Mouse (Mus musculus): ENCODE results near the gene Alkal2. TPM values are rescaled to one million over a fixed set of nuclear protein-coding genes. Genes with fewer than 3 reads are reported as not detected.

Alkal2 gene
- polyA plus RNA-seq, 1 experiment from 2014 or later = not detected

- H3K9me3 ChIP-seq (ENCODE audit: control insufficient read depth, low read length) = no peaks in the 10 kb centered on the region
- H3K27ac ChIP-seq (ENCODE audit: low read depth, low read length) = no peak overlapping the region
- H3K4me2 ChIP-seq (ENCODE audit: low read depth) = peak overlapping the region; percentile 86
- ATAC-seq (ENCODE audit: insufficient read depth, low FRiP score, low TSS enrichment) = no peak; the same call in 1 of the 2 replicates
- peak overlapping the region; percentile 74 for H3K4me3 ChIP-seq (ENCODE audit: low read depth, low read length)
- peak; percentile 13 for DNase-seq (ENCODE audit: low spot score)
- 20% methylated on average over 8 of the region's 8 CpGs for WGBS
- H3K4me1 ChIP-seq (ENCODE audit: control insufficient read depth, insufficient read depth, low read length) = peaks cover 6% of the 10 kb centered on the region
- peak overlapping the region; percentile 73 for H3K9ac ChIP-seq (ENCODE audit: low read length)
- no peaks in the 10 kb centered on the region for H3K27me3 ChIP-seq (ENCODE audit: control insufficient read depth, insufficient read depth, low read length)
- no peaks in the 10 kb centered on the region for H3K36me3 ChIP-seq (ENCODE audit: control insufficient read depth, insufficient read depth, low read length)
These were observed 26.7 kb downstream of the Alkal2 start for GRCm38 (mm10) chr12:30910860-30911259.

GRCm38 (mm10) chr12:30911261-30912047 lies 27.3 kb downstream of the Alkal2 start, which contains the start of the genes Acp1 and Sh3yl1:
TSS of gene Acp1 (minus strand) at chr12:30911589.
TSS of gene Sh3yl1 (plus strand) at chr12:30911668.
- Histone ChIP-seq H3K27ac (ENCODE audit: low read depth, low read length) (no peak within 1 kb of the TSS), H3K9me3 (ENCODE audit: control insufficient read depth, low read length) (no peaks in the 10 kb centered on the region), H3K9ac (ENCODE audit: low read length) (peak within 1 kb of the TSS; percentile 73), H3K27me3 (ENCODE audit: control insufficient read depth, insufficient read depth, low read length) (no peaks in the 10 kb centered on the region), H3K4me3 (ENCODE audit: low read depth, low read length) (peak within 1 kb of the TSS; percentile 74), H3K4me1 (ENCODE audit: control insufficient read depth, insufficient read depth, low read length) (peaks cover 6% of the 10 kb centered on the region), H3K4me2 (ENCODE audit: low read depth) (peak within 1 kb of the TSS; percentile 86), H3K36me3 (ENCODE audit: control insufficient read depth, insufficient read depth, low read length) (no peaks in the 10 kb centered on the region)
- DNase-seq (ENCODE audit: low spot score) = peak; percentile 96
- ATAC-seq (ENCODE audit: insufficient read depth, low FRiP score, low TSS enrichment) = peak; percentile 96
- under 1% methylated on average over 51 of the region's 52 CpGs for WGBS

GRCm38 (mm10) chr12:30912048-30912381 lies 27.9 kb downstream of the Alkal2 start:
- Histone ChIP-seq H3K27ac (ENCODE audit: low read depth, low read length) (no peak overlapping the region), H3K36me3 (ENCODE audit: control insufficient read depth, insufficient read depth, low read length) (no peaks in the 10 kb centered on the region)
- DNase-seq (ENCODE audit: low spot score) = no peak

GRCm38 (mm10) chr12:30912840-30913239 lies 28.7 kb downstream of the Alkal2 start:
- H3K36me3 ChIP-seq (ENCODE audit: control insufficient read depth, insufficient read depth, low read length) = no peaks in the 10 kb centered on the region
- H3K27me3 ChIP-seq (ENCODE audit: control insufficient read depth, insufficient read depth, low read length) = no peaks in the 10 kb centered on the region
- H3K4me2 ChIP-seq (ENCODE audit: low read depth) = peak overlapping the region; percentile 86; the same call in 1 of the 2 replicates
- H3K4me3 ChIP-seq (ENCODE audit: low read depth, low read length) = peak overlapping the region; percentile 74; the same call in 1 of the 2 replicates
- no peaks in the 10 kb centered on the region for H3K9me3 ChIP-seq (ENCODE audit: control insufficient read depth, low read length)
- DNase-seq (ENCODE audit: low spot score) = no peak
- no peak overlapping the region for H3K27ac ChIP-seq (ENCODE audit: low read depth, low read length)
- peaks cover 6% of the 10 kb centered on the region for H3K4me1 ChIP-seq (ENCODE audit: control insufficient read depth, insufficient read depth, low read length)
- ATAC-seq (ENCODE audit: insufficient read depth, low FRiP score, low TSS enrichment) = no peak
- 65% methylated on average over 3 of the region's 3 CpGs for WGBS
- no peak overlapping the region for H3K9ac ChIP-seq (ENCODE audit: low read length)

More at GRCm38 (mm10) chr12:30912048-30912381, 27.9 kb downstream of the Alkal2 start:
- H3K4me3 ChIP-seq (ENCODE audit: low read depth, low read length) = peak overlapping the region; percentile 74
- WGBS = 0% methylated on average over 18 of the region's 19 CpGs
- peaks cover 6% of the 10 kb centered on the region for H3K4me1 ChIP-seq (ENCODE audit: control insufficient read depth, insufficient read depth, low read length)
- peak overlapping the region; percentile 73 for H3K9ac ChIP-seq (ENCODE audit: low read length)
- peak; percentile 76 for ATAC-seq (ENCODE audit: insufficient read depth, low FRiP score, low TSS enrichment)
- H3K4me2 ChIP-seq (ENCODE audit: low read depth) = peak overlapping the region; percentile 86
- H3K27me3 ChIP-seq (ENCODE audit: control insufficient read depth, insufficient read depth, low read length) = no peaks in the 10 kb centered on the region
- no peaks in the 10 kb centered on the region for H3K9me3 ChIP-seq (ENCODE audit: control insufficient read depth, low read length)

DNA sequence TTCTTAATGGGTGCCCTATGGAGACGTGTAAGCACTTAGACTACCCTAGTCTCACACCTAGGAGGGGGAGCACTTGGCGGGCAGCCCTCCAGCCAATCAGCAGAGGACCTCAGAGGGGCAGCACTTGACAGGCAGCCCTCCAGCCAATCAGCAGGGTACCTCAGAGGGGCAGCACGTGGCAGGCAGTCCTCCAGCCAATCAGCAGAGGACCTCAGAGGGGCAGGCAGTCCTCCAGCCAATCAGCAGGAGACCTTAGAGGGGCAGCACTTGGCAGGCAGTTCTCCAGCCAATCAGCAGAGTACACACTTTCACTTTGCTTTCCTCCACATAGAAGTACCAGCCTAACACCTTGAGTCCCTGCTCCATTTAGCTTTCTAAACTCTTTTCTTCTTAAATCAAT lies 38.3 kb downstream of the Alkal2 start:
- Histone ChIP-seq H3K9ac (ENCODE audit: low read length) (no peak overlapping the region), H3K9me3 (ENCODE audit: control insufficient read depth, low read length) (no peaks in the 10 kb centered on the region), H3K27me3 (ENCODE audit: control insufficient read depth, insufficient read depth, low read length) (no peaks in the 10 kb centered on the region), H3K36me3 (ENCODE audit: control insufficient read depth, insufficient read depth, low read length) (no peaks in the 10 kb centered on the region), H3K4me3 (ENCODE audit: low read depth, low read length) (no peak overlapping the region), H3K27ac (ENCODE audit: low read depth, low read length) (no peak overlapping the region), H3K4me2 (ENCODE audit: low read depth) (no peak overlapping the region), H3K4me1 (ENCODE audit: control insufficient read depth, insufficient read depth, low read length) (no peaks in the 10 kb centered on the region)
- ATAC-seq (ENCODE audit: insufficient read depth, low FRiP score, low TSS enrichment) (no peak), DNase-seq (ENCODE audit: low spot score) (no peak)
- 91% methylated on average over 3 of the region's 3 CpGs for WGBS

GRCm38 (mm10) chr12:30928182-30928581 lies 44.1 kb downstream of the Alkal2 start:
- 93% methylated on average over 6 of the region's 6 CpGs for WGBS

DNA sequence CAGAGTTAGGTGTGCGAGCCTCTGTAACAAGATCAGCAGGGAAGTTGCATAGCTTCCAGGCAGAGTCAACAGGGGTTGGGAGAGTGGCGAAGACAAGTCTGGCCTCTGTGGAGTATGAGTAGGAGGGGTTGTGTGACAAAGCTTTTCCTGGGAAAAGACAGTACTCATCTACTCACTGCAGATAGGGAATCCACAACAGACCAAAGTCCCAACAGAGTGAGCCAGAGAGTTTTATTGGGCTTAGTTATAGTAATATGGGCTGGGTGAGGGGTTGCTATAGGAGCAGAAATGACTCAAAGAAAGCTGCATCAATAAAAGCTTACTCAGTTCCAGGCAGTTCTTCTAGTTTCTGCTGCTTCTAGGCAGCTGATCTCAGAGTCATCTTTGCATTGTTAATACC lies 49.2 kb downstream of the Alkal2 start:
- 87% methylated on average over 2 of the region's 2 CpGs for WGBS

More at GRCm38 (mm10) chr12:30928182-30928581, 44.1 kb downstream of the Alkal2 start:
- ATAC-seq (ENCODE audit: insufficient read depth, low FRiP score, low TSS enrichment) (no peak), DNase-seq (ENCODE audit: low spot score) (no peak)
- no peaks in the 10 kb centered on the region for H3K9me3 ChIP-seq (ENCODE audit: control insufficient read depth, low read length)
- no peaks in the 10 kb centered on the region for H3K36me3 ChIP-seq (ENCODE audit: control insufficient read depth, insufficient read depth, low read length)
- no peak overlapping the region for H3K4me2 ChIP-seq (ENCODE audit: low read depth)
- no peak overlapping the region for H3K9ac ChIP-seq (ENCODE audit: low read length)
- H3K27me3 ChIP-seq (ENCODE audit: control insufficient read depth, insufficient read depth, low read length) = no peaks in the 10 kb centered on the region
- H3K4me1 ChIP-seq (ENCODE audit: control insufficient read depth, insufficient read depth, low read length) = no peaks in the 10 kb centered on the region
- no peak overlapping the region for H3K27ac ChIP-seq (ENCODE audit: low read depth, low read length)
- H3K4me3 ChIP-seq (ENCODE audit: low read depth, low read length) = no peak overlapping the region

DNA sequence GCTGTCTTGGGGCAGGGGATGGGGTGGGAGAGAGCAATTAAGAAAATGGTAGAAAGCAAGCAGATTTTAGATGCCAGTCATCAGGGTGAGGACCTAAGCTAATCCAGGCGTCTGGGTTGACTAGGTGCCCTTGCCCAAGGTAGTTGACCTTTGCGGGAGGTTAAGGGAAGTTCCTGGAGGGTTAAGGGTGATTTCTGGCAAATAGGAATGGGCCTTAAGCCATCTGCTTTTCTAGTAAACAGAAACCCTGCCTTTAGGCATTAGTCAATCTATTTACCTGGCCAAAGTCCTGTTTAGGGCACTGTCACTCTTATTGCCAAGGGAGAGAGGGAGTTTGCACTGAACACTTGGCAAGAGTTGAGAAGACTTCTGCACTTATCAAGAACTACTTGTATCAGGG lies 52.8 kb downstream of the Alkal2 start:
- no peaks in the 10 kb centered on the region for H3K9me3 ChIP-seq (ENCODE audit: control insufficient read depth, low read length)

More for the DNA sequence above, 49.2 kb downstream of the Alkal2 start:
- no peak overlapping the region for H3K9ac ChIP-seq (ENCODE audit: low read length)
- no peak for DNase-seq (ENCODE audit: low spot score)
- H3K4me1 ChIP-seq (ENCODE audit: control insufficient read depth, insufficient read depth, low read length) = no peaks in the 10 kb centered on the region
- H3K4me3 ChIP-seq (ENCODE audit: low read depth, low read length) = no peak overlapping the region
- no peaks in the 10 kb centered on the region for H3K9me3 ChIP-seq (ENCODE audit: control insufficient read depth, low read length)
- no peak overlapping the region for H3K4me2 ChIP-seq (ENCODE audit: low read depth)
- no peaks in the 10 kb centered on the region for H3K27me3 ChIP-seq (ENCODE audit: control insufficient read depth, insufficient read depth, low read length)
- no peak overlapping the region for H3K27ac ChIP-seq (ENCODE audit: low read depth, low read length)
- ATAC-seq (ENCODE audit: insufficient read depth, low FRiP score, low TSS enrichment) = no peak
- no peaks in the 10 kb centered on the region for H3K36me3 ChIP-seq (ENCODE audit: control insufficient read depth, insufficient read depth, low read length)

More for the DNA sequence above, 52.8 kb downstream of the Alkal2 start:
- no peaks in the 10 kb centered on the region for H3K27me3 ChIP-seq (ENCODE audit: control insufficient read depth, insufficient read depth, low read length)
- no peak overlapping the region for H3K4me3 ChIP-seq (ENCODE audit: low read depth, low read length)
- H3K36me3 ChIP-seq (ENCODE audit: control insufficient read depth, insufficient read depth, low read length) = no peaks in the 10 kb centered on the region
- ATAC-seq (ENCODE audit: insufficient read depth, low FRiP score, low TSS enrichment) (no peak), DNase-seq (ENCODE audit: low spot score) (no peak)
- no peaks in the 10 kb centered on the region for H3K4me1 ChIP-seq (ENCODE audit: control insufficient read depth, insufficient read depth, low read length)
- 79% methylated on average over 2 of the region's 2 CpGs for WGBS
- no peak overlapping the region for H3K9ac ChIP-seq (ENCODE audit: low read length)
- no peak overlapping the region for H3K4me2 ChIP-seq (ENCODE audit: low read depth)
- H3K27ac ChIP-seq (ENCODE audit: low read depth, low read length) = no peak overlapping the region

All from neural tube, embryonic 11.5 days (tissue).